Mouse (Mus musculus): ENCODE data around the gene Wnt5b.

- TF ChIP-seq GATA1 (IDR thresholded peaks at IDR 0.05; ENCODE audit: borderline replicate concordance, low read length) (no peak), FLI1 (IDR thresholded peaks at IDR 0.05; ENCODE audit: low read length) (no peak)
Measured at GRCm38 (mm10) chr6:119472705-119473104, 71.4 kb downstream of the Wnt5b start.
